Mouse (Mus musculus): ENCODE results near the gene Rap2b.
A peak's percentile ranks its signal among the peaks of the same experiment; 100 is the strongest.

Rap2b gene

GRCm38 (mm10) chr3:61361338-61361737, at the start of gene Rap2b:
TSS of gene Rap2b (plus strand) at chr3:61361638.
- DNase-seq (ENCODE audit: low read depth, low spot score) = no peak

DNA sequence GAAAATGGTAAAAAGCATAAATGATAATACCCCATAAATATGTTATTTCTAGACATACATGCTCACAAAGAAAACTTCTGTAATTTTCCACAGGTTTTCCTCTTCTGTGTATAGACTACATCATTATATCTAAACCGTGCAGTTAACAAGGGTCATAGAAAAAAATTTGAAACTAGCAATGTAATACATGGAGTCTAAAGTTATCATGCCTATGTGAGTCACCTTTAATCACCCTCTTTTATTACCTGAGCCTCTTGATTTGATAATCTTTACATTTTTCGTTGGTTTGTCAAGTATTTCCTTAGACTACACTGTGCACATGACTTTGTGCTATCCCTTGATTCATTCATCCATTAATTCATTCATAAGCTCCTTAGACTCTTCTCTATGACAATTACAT, 46.4 kb upstream of the Rap2b start:
- DNase-seq (ENCODE audit: low read depth, low spot score) = no peak

DNA sequence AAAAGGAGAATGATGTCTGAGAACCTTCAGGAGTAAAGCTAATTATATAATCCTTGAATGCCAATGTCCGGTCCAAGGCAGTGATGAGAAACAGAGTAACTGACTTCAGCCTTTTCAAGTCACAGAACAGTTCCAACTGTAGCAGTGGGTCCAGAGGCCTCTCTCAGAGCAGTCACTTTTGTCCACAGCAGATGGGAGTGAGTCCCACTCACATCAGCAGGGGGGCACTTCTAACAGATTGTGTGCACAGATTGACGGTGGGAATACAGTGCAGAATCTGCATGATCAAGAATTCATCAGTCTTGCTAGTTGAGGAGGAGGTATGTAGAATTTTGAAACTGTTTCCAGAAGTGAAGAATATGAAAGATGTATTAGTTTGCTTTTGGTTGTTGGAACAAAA, 41.4 kb upstream of the Rap2b start:
- peak; percentile 48 for DNase-seq (ENCODE audit: low read depth, low spot score)

DNA sequence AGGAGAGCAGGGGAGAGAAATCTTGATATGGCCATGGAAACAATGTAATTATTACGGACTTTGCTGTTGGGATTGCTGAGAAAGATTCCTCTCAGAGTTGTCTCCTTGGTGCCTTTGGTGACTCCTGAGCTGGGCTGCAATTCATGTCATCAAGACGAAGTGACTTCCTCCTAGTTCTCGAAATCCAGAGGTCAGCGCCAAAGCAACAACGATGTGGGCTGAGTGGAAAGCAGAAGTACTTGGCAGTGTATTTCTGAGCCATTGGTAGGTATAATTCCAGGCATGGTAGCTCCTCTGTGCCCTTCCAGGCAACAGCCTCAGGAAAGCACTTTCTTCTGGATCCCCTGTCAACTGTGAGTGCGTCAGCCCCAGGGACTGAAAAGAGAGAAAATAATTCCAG, 39.8 kb upstream of the Rap2b start:
- DNase-seq (ENCODE audit: low read depth, low spot score) = no peak

DNA sequence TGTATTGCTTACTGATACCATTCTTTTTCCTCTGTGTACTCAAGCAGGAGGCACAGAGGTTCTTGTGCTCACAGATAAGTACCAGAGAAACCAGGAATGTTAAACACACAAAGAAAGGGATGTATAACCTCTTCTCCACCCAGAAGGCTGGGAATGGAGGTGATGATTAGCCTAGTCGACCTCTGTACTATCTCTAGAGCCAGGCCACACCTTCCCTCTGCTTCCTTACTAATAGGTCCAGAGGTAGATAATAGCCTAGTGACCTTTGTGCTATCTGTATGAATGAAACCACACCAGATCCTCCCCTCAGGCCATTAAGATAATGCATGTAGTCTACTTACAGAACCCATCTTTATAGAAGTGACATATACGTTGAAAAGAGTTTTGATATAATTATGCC, 25.2 kb upstream of the Rap2b start:
- no peak for DNase-seq (ENCODE audit: low read depth, low spot score)

DNA sequence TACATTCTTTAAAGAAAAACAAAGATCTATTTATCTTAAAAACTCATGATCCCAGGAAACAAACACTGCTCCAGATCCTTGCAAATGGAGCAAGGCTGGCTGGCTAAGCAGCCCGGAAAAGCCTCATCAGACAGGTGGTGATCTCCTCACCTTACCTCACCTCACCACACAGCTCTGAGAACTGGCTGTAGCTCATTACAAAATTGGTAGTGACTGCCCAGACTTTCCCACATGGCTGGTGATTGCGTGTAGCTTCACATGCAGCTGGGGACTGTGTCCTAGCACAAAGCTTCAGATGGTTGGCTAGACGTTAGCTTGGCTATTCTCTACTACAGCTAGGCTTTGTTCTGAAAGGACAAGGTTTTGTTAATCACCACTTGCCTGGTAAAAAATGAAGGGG, 24.2 kb upstream of the Rap2b start:
- DNase-seq (ENCODE audit: low read depth, low spot score) = no peak

- DNase-seq (ENCODE audit: low read depth, low spot score) = no peak
These were observed 21.1 kb upstream of the Rap2b start for GRCm38 (mm10) chr3:61340321-61340720.

- no peak for DNase-seq (ENCODE audit: low read depth, low spot score)
These were observed 17.4 kb upstream of the Rap2b start for GRCm38 (mm10) chr3:61344031-61344430.

- DNase-seq (ENCODE audit: low read depth, low spot score) = no peak
These were observed 15.8 kb upstream of the Rap2b start for GRCm38 (mm10) chr3:61345636-61346035.

DNA sequence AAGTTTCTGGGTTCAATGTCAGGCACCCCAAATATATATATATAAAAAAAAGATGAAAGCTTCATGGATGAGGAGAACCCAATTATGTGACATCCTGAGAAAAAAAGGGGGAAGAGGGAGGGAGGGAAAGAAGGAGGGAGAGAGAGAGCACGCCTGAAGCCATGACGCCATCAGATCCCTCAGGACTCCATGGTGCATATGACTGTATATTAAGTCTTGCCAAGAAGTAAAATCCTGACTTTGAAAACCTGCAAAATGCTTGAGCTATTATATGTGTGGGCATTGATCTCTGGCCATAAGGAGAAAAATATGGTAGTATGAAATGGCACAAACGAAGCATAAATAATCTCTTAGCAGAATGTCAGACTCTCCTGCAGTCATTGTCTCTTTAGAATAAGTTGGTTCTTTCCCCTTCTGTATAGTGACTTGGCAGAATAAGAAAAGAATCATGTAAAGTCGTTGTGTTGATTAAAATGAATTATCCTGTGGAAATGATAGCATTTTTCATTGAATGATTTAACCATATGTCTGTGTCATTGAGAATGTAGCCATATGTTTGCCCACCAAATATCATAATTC, 13.3 kb upstream of the Rap2b start:
- DNase-seq (ENCODE audit: low read depth, low spot score) = no peak

- DNase-seq (ENCODE audit: low read depth, low spot score) = no peak
These were observed 12.0 kb upstream of the Rap2b start for GRCm38 (mm10) chr3:61349433-61349832.

GRCm38 (mm10) chr3:61355464-61355863, 6.0 kb upstream of the Rap2b start:
- no peak for DNase-seq (ENCODE audit: low read depth, low spot score)

DNA sequence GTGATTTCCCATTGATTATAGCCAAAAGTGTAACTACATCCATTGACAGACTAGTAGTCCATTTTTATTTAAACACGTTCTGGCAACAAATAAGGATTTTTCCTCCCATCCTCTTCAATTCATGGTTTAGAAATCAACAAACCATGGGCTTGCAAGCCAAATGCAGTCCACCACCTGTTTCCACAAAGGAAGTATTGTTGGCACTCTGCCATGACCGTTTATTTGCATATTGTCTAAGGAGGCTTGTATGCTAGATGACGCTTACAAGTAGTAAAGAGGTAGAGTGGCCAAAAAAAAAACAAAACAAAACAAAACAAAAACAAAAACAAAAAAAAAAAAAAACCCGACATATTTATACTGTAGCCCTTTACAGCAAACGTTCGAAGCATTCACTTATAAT, 3.3 kb upstream of the Rap2b start:
- DNase-seq (ENCODE audit: low read depth, low spot score) = no peak

GRCm38 (mm10) chr3:61358756-61359293, 2.6 kb upstream of the Rap2b start:
- no peak for DNase-seq (ENCODE audit: low read depth, low spot score)

GRCm38 (mm10) chr3:61362821-61363160, 1.4 kb downstream of the Rap2b start:
- no peak for DNase-seq (ENCODE audit: low read depth, low spot score)

GRCm38 (mm10) chr3:61363161-61363988, 1.9 kb downstream of the Rap2b start:
- DNase-seq (ENCODE audit: low read depth, low spot score) = peak; percentile 100

GRCm38 (mm10) chr3:61363989-61364660, 2.7 kb downstream of the Rap2b start:
- DNase-seq (ENCODE audit: low read depth, low spot score) = peak; percentile 93

DNA sequence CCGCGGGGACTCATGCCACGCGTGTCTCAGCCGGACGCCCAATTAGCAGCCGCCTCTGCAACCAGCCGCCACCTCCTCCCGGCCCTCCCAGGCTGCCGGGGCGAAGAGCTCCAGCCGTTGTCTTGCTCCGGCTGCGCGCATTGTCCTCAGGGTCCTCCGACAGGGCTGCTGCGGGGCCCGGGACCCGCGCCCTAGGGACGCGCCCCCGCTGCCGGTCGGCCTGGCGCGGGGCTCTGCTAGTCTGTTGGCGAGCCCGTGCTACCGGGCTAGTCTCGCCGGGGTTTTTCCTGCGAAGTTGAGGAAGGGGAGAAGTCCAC, 3.2 kb downstream of the Rap2b start:
- no peak for DNase-seq (ENCODE audit: low read depth, low spot score)

DNA sequence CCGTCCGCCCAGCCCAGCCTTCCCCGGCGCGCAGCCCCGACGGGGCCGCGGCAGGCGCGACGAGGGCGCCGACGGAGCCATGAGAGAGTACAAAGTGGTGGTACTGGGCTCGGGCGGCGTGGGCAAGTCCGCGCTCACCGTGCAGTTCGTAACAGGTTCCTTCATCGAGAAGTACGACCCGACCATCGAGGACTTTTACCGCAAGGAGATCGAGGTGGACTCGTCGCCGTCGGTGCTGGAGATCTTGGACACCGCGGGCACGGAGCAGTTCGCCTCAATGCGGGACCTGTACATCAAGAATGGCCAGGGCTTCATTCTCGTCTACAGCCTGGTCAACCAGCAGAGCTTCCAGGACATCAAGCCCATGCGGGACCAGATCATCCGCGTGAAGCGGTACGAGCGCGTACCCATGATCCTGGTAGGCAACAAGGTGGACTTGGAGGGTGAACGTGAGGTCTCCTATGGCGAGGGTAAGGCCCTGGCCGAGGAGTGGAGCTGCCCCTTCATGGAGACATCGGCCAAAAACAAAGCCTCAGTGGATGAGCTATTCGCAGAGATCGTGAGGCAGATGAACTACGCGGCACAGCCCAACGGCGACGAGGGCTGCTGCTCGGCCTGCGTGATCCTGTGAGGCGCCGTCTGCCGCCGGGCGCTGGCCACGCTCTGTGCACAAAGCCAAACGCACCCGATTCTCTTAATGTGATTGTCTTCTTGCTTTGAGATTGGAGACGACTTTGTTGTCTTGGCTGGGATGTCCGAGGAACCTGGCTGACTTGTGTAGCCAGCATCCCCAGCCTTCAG, 3.7 kb downstream of the Rap2b start:
- DNase-seq (ENCODE audit: low read depth, low spot score) = no peak

GRCm38 (mm10) chr3:61365779-61366373, 4.4 kb downstream of the Rap2b start, which contains the start of gene B430305J03Rik:
TSS of gene B430305J03Rik (minus strand) at chr3:61365951.
- DNase-seq (ENCODE audit: low read depth, low spot score) = no peak

- DNase-seq (ENCODE audit: low read depth, low spot score) = no peak
These were observed 7.0 kb downstream of the Rap2b start for GRCm38 (mm10) chr3:61368446-61368845.
